Mouse (Mus musculus) layer of hippocampus, postnatal 25 days (tissue): ENCODE results near the gene Lcn6. TPM values are rescaled to one million over a fixed set of nuclear protein-coding genes. Genes with fewer than 3 reads are reported as not detected.
"Not testable (repeated sequence)": the region's sequence is repeated elsewhere in the genome, so short reads cannot be mapped to it uniquely, and the experiment has no call there.

Source experiments
- DNase-seq, 2 experiments: peaks; one replicate each; pipeline ENCODE4 v3.0.0; 2022; ENCODE audit warnings: mixed read lengths in 2 of 2, low spot score in 1 of 2; ENCODE audit errors: extremely low spot score in 1 of 2
- total RNA-seq, 2 experiments: library from RNA; stranded (reverse); gene quantifications; 2 replicates each; pipeline ENCODE4 v1.2.3; 2021

Gene Lcn6
- total RNA-seq, 2 experiments from 2014 or later = not detected

- DNase-seq = not testable (repeated sequence)
Measured at GRCm38 (mm10) chr2:25699743-25700142, 23.2 kb downstream of the Lcn6 start, which contains the start of gene Obp2a. Gene Obp2a, plus strand, starts transcription at chr2:25700043.

- no peak for DNase-seq
Measured at GRCm38 (mm10) chr2:25701001-25701400, 24.4 kb downstream of the Lcn6 start.

GRCm38 (mm10) chr2:25703706-25704105 lies 27.1 kb downstream of the Lcn6 start:
- DNase-seq = no peak

GRCm38 (mm10) chr2:25706643-25707481 lies 30.3 kb downstream of the Lcn6 start, which contains the start of gene Bmyc:
Gene Bmyc, plus strand, starts transcription at chr2:25706739.
- peak; percentile 69 to 80 for DNase-seq

- no peak for DNase-seq
Measured at GRCm38 (mm10) chr2:25708121-25708520, 31.5 kb downstream of the Lcn6 start.

- DNase-seq = not testable (repeated sequence)
Measured at GRCm38 (mm10) chr2:25709056-25709455, 32.5 kb downstream of the Lcn6 start.

- not testable (repeated sequence) for DNase-seq
Measured at GRCm38 (mm10) chr2:25709791-25710190, 33.2 kb downstream of the Lcn6 start.

- not testable (repeated sequence) for DNase-seq
Measured at GRCm38 (mm10) chr2:25711641-25712040, 35.1 kb downstream of the Lcn6 start.

- DNase-seq = no peak
Measured at GRCm38 (mm10) chr2:25717222-25717621, 40.6 kb downstream of the Lcn6 start.

Other genes starting within 250 kb of the Lcn6 start
- gene Abca2, start 248.1 kb upstream of the Lcn6 start, total RNA-seq = 100 to 1,000 TPM; 160 to 172 TPM
- gene Clic3, start 219.9 kb upstream of the Lcn6 start, total RNA-seq = under 1 TPM; 0.47 to 0.73 TPM
- gene Paxx, start 215.7 kb upstream of the Lcn6 start, total RNA-seq = 10 to 100 TPM; 56.6 to 58.9 TPM
- 100 to 1,000 TPM; 329 to 404 TPM for gene Ptgds, start 206.7 kb upstream of the Lcn6 start, total RNA-seq
- not detected for gene Lcn12, start 182.9 kb upstream of the Lcn6 start, total RNA-seq
- 100 to 1,000 TPM; 114 to 131 TPM for gene Fbxw5, start 176.0 kb upstream of the Lcn6 start, total RNA-seq
- gene C8g, start 175.1 kb upstream of the Lcn6 start, total RNA-seq = 1 to 10 TPM in 1 of 2 experiments, under 1 TPM in 1; 0.87 to 1.1 TPM
- 10 to 100 TPM in 1 of 2 experiments, 1 to 10 TPM in 1; 9.5 to 10.5 TPM for gene Traf2, start 129.8 kb upstream of the Lcn6 start, total RNA-seq
- 100 to 1,000 TPM; 211 to 232 TPM for gene Edf1, start 118.9 kb upstream of the Lcn6 start, total RNA-seq
- gene Mamdc4, start 101.9 kb upstream of the Lcn6 start, total RNA-seq = 1 to 10 TPM; 1.9 to 2.3 TPM
- 10 to 100 TPM; 67.9 to 75.4 TPM for gene Phpt1, start 101.6 kb upstream of the Lcn6 start, total RNA-seq
- 100 to 1,000 TPM; 104 to 117 TPM for gene Ajm1, start 95.0 kb upstream of the Lcn6 start, total RNA-seq
- 100 to 1,000 TPM; 128 to 145 TPM for gene Rabl6, start 68.3 kb upstream of the Lcn6 start, total RNA-seq
- gene Ccdc183, start 59.1 kb upstream of the Lcn6 start, total RNA-seq = not detected
- 10 to 100 TPM; 21.3 to 24.7 TPM for gene Tmem141, start 54.8 kb upstream of the Lcn6 start, total RNA-seq
- gene Fcna, start 48.8 kb upstream of the Lcn6 start, total RNA-seq = under 1 TPM; 0.44 to 0.80 TPM
- gene Lcn8, start 23.7 kb upstream of the Lcn6 start, total RNA-seq = not detected
- not detected for gene Lcn5, start 18.8 kb upstream of the Lcn6 start, total RNA-seq
- gene Lcn10, start 5.9 kb downstream of the Lcn6 start, total RNA-seq = not detected
- not detected for gene Obp2a, start 23.3 kb downstream of the Lcn6 start, total RNA-seq
- gene Bmyc, start 30.0 kb downstream of the Lcn6 start, total RNA-seq = 100 to 1,000 TPM in 1 of 2 experiments, 10 to 100 TPM in 1; 98.1 to 104 TPM
- gene Obp2b, start 60.2 kb downstream of the Lcn6 start, total RNA-seq = not detected
- not detected for gene Lcn3, start 88.8 kb downstream of the Lcn6 start, total RNA-seq
- not detected for gene Lcn11, start 100.2 kb downstream of the Lcn6 start, total RNA-seq
- gene Gm13539, start 105.5 kb downstream of the Lcn6 start, total RNA-seq = not detected
- not detected for gene Glt6d1, start 139.1 kb downstream of the Lcn6 start, total RNA-seq
- gene Lcn9, start 146.4 kb downstream of the Lcn6 start, total RNA-seq = not detected
- not detected for gene Sohlh1, start 170.5 kb downstream of the Lcn6 start, total RNA-seq
- 10 to 100 TPM; 33.6 to 37.2 TPM for gene Kcnt1, start 186.9 kb downstream of the Lcn6 start, total RNA-seq